Mouse (Mus musculus): Measurements from ENCODE around the gene Hspa1l.
"Not testable (repeated sequence)": the region's sequence is repeated elsewhere in the genome, so short reads cannot be mapped to it uniquely, and the experiment has no call there.

The Hspa1l gene

DNA sequence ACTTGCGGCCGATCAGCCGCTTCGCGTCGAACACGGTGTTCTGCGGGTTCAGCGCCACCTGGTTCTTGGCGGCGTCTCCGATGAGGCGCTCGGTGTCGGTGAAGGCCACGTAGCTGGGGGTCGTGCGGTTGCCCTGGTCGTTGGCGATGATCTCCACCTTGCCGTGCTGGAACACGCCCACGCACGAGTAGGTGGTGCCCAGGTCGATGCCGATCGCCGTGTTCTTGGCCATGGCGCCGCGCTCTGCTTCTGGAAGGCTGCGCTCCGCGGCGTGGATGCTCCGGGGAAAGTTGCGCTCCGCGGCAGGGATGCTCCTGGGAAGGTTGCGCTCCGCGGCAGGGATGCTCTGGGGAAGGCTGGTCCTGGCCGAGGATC lies 822 bp upstream of the Hspa1l start:
- DNase-seq (ENCODE audit: low read depth, low spot score): not testable (repeated sequence)

DNA sequence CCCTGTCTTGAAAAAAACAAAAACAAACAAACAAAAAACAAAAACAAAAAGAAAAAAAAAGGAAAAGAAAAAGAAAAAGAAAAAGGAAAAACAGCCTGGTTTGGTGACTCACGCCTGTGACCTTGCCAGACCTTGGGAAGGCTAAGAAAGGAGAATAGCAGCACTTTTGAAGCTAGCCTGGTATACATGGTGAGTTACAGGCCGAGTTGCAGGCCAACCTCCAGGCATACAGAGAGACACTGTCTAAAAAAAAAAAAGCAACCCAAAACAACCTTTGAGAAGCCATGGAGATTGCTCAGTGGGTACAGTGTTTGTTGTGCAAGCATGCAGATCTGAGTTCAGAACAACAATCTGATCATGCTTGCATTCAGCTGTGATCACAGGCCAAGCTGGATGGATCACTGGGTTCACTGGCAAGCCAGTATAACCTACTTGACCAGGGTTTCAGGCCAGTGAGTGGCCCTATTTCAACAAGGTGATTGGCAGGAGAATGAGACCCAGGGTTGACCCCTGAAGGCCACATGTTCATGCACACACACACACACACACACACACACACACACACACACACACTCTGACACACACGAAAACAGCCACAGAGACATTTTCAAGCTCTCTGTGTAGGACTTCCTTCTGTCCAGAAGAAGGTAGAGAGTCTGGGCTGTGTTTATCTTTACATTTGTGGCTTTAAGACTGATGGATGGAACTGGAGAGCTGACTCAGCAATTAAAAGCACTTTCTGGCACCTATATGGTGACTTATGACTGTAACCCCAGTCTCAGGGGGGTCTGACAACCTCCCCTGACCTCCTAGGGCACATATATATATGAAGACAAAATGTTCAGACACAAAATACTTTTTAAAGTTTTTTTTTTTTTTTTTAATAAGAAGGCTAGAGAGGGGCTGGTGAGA lies 3.3 kb downstream of the Hspa1l start:
- no peak for DNase-seq (ENCODE audit: low read depth, low spot score)

DNA sequence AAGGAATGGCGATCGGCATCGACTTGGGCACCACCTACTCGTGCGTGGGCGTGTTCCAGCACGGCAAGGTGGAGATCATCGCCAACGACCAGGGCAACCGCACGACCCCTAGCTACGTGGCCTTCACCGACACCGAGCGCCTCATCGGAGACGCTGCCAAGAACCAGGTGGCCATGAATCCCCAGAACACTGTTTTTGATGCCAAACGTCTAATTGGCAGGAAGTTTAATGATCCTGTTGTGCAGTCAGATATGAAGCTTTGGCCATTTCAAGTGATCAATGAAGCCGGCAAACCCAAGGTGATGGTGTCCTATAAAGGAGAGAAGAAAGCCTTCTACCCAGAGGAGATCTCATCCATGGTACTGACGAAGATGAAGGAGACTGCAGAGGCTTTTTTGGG lies 4.5 kb downstream of the Hspa1l start:
- no peak for DNase-seq (ENCODE audit: low read depth, low spot score)

DNA sequence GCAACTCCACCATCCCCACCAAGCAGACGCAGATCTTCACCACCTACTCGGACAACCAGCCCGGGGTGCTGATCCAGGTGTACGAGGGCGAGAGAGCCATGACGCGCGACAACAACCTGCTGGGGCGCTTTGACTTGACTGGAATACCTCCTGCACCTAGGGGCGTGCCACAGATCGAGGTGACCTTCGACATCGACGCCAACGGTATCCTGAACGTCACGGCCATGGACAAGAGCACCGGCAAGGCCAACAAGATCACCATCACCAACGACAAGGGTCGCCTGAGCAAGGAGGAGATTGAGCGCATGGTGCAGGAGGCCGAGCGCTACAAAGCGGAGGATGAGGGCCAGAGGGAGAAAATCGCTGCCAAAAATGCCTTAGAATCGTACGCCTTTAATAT lies 5.7 kb downstream of the Hspa1l start:
- DNase-seq (ENCODE audit: low read depth, low spot score): no peak

DNA sequence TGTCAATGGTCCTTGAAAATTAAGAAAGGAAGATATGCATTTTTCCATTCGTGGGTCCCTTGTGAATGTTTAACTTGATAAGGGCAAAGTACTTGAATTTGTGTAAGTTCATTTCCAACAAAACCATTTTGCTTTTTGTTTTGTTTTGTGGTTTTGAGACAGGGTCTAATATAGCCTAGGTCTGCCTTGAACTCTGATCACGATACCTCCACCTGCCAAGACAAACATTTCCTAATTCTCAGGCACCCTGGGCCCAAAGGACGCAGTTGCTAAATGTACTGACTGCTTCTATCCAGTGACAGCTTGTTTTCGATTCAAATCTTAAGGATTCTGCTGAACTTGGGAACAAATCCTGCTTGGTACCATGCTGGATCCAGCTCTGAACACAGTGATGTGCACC lies 7.1 kb downstream of the Hspa1l start:
- DNase-seq (ENCODE audit: low read depth, low spot score): no peak

DNA sequence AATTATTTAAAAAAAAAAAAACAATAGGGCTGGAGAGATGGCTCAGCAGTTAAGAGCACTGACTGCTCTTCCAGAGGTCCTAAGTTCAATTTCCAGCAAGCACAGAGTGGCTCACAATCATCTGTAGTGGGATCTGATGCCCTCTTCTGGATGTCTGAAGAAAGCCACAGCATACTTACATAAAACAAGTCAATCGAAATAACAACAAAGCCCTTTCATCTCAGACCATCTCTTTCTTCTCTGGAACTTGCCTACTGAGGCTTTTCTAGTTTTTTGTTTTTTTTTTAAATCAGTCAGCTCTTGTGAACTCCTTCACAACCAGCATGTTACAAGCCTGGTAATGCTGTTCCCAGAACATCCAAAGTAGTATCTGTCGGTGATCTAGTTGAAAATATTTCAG lies 8.2 kb downstream of the Hspa1l start:
- DNase-seq (ENCODE audit: low read depth, low spot score): no peak

DNA sequence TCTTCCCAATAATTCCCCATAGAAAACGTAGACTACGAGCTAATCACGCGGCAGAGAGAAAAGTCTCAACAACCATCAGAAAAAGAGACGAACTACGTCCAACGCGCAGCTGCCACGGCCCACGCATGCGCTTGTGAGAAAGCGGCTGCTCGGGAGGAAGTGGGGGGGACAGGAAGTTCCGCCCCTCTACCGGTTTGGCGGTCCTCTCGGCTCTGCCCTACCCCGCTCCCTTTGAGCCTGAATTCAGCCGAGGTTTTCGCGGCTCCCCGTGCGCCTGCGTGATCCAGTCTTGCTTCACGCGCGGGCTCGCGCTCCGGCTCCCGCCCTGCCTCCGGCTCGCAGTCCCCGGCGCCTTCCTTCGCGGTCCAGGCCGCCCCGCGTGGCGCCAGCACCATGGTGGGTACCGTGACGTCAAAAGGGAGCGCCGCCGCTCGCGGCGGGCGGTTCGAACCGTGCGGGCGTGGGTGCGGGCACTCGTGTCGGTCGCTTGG lies 9.2 kb downstream of the Hspa1l start, which contains the start of gene Lsm2:
TSS of gene Lsm2 (plus strand) at position 173 of the 491 bp plus-strand sequence.
- peak; percentile 85 for DNase-seq (ENCODE audit: low read depth, low spot score)

DNA sequence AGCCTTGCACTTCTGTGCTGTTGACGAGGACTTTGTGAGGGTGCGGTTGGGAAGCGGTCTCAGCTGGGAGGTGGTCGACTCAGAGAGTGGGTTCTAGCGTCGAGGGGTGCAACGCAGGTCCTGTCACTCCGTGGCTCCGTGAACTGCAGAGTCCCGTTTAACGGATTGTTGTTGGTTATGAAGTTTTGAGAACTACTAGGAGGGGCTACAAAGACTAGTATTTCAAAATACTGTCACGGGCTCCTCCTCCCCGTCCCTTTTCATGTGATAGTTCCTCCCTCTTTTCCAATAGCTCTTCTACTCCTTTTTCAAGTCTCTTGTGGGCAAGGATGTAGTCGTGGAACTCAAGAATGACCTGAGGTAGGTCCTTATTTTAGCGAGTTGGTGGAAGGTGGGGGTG lies 9.8 kb downstream of the Hspa1l start:
- no peak for DNase-seq (ENCODE audit: low read depth, low spot score)

DNA sequence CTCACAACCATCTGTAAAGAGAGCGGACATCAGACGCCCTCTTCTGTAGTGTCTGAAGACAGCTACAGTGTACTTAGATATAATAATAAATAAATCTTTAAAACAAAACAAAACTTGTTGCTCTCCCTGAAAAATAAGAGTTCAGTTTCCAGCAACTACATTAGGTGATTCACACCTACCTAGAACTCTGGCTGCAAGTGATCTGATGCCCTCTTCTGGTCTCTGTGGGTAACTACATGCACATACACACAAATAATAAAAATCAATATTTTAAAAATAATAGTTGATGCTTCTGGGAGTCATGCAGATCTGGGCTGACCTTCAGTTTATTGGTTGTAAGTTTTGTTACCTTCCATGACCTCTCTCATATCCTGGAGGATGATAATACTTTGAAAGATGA lies 11.7 kb downstream of the Hspa1l start:
- DNase-seq (ENCODE audit: low read depth, low spot score): no peak

DNA sequence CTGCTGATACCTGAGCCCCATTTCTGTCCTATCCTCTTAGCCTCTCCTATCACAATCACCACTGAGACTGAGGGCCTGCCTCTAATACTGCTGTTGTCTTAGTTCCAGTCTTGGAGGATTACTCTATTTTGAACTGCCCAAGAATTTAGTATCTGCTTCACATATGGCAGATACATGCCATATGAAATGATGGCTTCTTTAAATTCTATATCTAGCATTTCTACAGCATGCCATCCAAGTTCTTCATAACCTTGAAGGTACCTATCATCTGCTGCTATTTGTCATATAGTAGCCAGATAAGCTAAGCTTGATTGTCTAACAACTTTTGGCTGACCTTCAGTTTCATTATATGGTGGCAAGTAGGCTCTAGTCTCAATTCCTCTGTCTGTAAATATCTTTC lies 22.2 kb downstream of the Hspa1l start:
- DNase-seq (ENCODE audit: low read depth, low spot score): no peak

DNA sequence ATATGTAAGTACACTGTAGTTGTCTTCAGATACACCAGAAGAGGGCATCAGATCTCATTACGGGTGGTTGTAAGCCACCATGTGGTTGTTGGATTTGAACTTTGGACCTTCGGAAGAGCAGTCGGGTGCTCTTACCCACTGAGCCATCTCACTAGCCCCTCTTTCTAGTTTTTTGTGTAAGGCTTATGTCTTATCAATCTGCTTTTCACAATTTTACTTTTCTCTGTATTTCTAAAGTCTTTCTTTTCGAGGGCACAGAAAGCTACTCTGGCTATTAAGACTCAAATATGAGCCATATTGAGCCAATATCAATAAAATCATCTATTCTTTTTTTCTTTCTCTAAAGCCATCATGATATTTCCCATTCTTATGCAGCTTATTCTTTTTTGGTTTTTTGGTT lies 22.7 kb downstream of the Hspa1l start:
- DNase-seq (ENCODE audit: low read depth, low spot score): not testable (repeated sequence)

DNA sequence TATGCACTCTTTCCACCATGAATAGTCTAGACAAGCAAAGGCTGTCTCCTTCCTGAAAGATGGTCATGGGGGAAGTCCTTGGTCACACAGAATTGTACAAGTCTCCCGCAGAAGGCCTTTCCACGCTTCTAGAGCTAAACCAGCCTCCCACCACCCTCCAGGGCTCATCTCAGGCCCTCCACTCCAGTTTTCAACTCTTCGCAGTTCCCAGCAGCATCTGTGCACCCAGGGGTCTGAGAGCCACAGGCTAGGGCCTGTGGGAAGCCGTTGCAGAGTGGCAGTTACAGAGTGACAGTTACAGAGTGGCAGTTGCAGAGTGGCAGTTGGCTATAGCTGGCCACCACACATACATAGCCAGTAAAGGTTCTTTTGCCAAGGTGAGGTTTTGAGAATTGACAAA lies 23.4 kb downstream of the Hspa1l start:
- not testable (repeated sequence) for DNase-seq (ENCODE audit: low read depth, low spot score)

DNA sequence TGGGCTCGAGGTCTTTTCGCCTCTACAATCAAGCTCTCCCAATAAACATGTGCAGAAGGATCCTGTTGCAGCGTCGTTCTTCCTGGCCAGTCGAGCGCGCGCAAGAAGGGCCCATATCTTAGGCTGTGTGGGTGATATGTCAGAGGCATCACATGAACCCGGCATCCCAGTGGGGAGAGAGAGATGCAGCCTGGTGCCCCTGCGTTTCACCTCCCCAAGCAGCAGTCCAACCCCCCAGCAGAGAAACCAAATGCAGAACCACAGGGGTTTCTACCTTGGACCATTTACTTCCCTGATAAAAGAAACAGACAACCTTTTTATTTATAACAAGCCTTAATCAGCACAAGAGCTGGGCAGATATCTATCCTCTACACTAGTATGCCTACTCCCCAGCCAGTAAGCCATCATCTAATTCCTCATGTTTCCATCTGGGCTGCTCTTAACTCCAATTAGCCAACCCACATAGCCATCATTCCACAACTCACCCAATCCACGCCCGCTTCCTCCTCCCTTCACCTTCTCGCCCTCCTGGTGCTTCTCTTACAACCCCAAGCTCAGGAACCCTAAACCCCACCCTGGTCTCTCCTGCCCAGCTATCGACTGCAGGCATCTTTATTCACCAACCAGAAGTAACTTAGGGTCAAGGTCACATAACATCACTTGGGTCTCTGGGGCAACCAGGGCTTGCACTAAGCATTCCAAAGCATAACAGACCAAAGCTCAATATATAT lies 24.1 kb downstream of the Hspa1l start:
- no peak for DNase-seq (ENCODE audit: low read depth, low spot score)

DNA sequence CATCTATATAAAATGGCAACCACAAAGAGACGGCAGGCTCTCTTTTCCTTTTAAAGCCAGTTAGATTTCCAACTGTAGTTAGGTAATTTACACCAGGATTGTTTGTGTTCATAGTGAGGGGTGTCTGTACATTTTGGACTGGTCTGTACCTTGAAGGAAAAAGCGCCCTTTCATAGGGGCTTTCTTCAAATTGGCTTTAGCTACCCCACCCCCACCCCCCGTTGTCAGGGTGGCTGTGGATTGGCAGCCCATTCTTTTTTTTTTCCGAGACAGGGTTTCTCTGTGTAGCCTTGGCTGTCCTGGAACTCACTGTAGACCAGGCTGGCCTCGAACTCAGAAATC lies 24.6 kb downstream of the Hspa1l start:
- no peak for DNase-seq (ENCODE audit: low read depth, low spot score)

DNA sequence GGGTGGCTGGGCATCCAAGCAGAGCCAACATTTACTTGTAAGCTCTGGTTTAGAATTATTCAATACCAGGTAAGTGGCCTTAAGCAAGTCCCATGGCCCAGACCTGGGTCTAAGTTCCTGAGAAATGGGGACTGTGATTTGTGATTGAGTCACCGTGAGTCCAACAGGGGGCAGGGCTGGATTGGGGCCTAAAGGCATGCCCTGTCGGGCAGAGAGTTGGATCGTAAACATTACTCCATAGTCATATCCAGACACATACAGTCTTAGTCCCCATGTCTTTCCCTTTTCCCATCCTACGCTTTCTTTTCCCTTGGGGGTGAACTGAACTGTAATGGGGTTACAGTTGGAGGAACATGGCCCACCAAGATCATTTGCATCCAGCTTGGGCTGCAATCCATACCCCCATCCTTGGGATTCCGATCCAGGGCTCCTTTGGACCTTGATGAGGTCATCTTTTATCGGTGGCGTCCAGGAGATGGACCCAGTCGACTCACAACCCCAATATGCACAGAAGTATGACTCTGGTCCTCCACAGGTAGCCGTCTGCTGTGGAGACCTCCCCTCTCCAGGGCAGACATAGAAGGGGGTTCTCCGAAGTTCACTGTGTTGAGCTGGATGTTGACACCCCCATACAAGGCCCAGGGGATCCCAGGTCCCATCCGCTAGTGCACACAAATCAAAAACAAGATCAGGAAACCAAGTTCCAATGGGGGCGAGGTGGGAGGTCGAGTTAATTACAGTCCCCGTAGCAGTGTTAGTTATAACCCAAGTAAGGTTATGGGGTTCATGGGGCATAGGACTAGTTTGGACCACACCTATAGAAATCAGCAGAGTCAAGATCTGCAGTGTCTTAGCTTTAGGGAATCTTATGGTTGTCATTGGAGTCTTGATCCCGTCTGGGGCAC lies 26.3 kb downstream of the Hspa1l start:
- no peak for DNase-seq (ENCODE audit: low read depth, low spot score)

DNA sequence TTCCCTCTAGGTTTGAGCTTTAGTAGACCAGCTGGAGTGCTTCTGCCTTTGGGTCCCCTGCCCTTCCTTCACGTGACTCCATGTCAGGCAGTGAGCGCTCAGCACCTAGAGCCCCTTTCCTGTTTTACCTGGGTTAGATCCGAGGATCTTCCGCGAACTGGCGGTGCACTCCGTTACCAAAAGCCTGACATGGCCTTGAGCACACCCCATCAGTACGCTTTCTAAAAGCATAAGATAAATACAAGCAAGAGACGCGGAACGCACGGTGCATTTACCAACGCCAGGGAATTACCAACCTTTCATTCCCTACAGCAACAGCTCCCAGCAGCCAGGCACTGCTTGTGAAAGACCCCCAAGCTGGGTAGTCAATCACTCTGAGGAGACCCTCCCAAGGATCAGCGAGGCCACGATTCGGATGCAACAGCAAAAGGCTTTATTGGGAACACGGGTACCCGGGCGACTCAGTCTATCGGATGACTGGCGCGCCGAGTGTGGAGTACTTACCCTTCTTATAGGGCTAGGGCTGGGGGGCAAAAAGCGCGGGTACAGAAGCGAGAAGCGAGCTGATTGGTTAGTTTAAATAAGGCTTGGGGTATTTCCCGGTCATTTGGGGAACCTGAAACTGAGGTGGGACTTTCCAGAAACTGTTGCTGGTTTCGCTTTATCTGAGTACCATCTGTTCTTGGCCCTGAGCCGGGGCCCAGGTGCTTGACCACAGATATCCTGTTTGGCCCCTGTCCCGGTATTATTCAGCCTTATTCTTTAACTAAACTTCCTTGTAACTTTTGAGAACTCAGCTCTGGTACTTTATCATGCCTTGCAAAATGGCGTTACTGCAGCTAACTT lies 27.6 kb downstream of the Hspa1l start:
- DNase-seq (ENCODE audit: low read depth, low spot score): not testable (repeated sequence)

DNA sequence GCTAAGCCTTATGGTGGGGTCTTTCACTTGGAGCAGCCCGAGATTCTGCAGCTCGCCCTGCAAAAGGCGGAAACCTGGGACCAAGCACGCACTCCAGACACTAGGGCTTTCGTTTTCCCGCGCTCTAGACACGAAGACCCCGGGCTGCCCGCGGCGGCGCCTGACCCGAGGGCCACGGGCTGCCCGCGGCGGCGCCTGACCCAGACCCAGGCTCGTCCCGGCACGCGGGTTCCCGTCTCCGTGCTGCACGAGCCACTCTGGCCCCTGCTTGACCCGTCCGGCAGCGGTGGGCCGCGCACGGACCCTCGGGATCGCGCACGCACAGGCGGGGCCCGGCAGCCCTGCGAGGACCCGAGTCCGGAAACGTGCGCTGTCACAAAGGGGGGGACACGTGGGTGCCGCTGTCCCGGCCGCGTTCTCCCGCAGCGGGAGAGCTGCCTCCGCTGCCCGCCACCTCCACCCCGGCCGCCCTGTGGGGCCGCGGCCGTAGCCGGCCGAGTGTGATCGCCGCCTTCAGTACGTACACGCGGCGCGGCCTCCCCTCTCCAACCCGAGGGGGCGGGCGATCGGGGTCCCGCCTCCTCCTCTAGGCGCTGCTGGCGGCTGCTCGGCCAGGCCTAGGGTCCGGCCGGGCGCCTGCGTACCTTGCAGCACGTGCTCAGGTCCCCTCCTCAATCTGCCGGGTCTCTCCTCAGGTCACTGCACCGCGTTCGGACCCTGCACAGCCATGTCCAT lies 28.4 kb downstream of the Hspa1l start, which contains the start of gene Vars:
TSS of gene Vars (plus strand) at position 271 of the 735 bp plus-strand sequence.
- peak; percentile 64 for DNase-seq (ENCODE audit: low read depth, low spot score)

DNA sequence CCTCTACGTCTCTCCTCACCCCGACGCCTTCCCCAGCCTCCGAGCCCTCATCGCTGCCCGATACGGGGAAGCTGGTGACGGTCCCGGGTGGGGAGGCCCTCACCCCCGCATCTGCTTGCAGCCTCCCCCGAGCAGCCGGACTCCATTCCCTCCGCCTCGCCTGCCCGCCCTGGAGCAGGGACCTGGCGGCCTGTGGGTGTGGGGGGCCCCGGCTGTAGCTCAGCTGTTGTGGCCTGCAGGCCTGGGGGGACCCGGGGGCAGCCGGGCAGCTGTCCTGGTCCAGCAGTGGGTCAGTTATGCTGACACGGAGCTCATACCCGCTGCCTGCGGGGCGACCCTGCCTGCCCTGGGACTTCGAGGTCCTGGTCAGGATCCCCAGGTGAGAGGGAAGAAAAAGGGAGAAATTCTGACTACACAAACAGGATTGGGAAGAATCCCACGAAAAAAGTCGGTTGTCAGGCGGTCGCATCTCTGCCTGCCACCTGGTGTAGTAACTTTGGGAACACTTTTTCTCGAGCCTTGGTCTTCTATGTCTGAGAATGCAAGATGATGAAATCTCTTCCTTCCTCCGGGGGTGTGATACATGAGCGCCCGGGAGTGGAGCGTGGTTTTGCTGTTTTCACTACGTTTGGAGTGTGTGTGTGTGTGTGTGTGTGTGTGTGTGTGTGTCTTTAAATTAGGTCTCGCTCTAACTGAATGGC lies 29.1 kb downstream of the Hspa1l start:
- DNase-seq (ENCODE audit: low read depth, low spot score): no peak

DNA sequence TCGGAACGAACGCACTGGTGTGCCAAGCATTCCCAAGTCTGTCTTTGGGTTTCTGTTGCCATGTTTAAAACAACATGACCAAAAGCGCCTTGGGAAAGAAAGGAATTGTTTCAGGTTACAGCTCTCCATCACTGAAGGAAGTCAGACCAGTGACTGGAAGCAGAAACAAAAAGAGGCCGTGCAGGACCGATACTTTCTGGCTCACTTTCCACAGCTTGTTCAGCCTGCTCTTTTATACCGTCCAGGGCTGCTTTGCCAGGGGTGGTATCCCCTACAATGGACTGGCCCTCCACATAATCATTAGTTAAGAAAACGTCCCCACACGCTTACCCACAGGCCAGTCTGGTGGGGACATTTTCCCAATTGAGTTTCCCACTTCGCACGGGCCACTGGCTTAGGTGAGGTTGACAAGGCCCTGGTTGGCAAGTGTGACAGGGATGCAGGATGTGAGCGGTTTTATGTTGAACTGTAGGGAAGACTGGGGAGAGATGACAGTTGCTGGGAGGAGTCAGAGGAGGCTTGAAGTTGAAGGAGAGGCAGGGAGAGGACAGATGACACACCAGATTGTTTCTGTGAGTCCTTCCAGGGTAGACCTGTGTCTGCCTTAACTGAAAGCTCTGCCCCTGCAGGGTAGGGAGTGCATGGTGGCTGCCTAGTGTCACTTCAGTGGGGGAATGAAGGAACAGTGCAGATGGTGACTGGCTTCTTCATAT lies 29.8 kb downstream of the Hspa1l start:
- DNase-seq (ENCODE audit: low read depth, low spot score): no peak

All from retina, adult 2 months (tissue).